8 mouse cellular contexts compared by ENCODE assay signal in the genomic region with DNA sequence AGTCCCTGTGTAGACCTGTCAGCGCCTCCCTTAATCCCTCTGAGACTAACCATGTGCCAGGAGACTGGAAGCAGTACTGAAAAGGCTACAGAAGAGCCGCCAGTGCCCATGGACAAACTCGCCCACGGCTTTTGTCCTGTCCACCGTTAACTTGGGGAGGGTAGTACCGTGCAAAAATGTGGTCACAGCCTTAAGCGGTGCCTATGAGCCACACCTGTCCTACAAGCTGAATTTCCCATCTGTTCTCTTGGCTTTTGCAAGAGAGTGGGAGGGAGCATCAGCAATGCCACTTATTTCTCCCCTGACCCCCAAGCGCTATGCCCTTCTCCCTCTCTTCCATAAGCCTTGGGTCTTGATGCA. TPM values are rescaled to one million over a fixed set of nuclear protein-coding genes. Genes with fewer than 3 reads are reported as not detected.
DNase-seq lines count a peak whose midpoint lies in the region; ATAC-seq lines count a peak whose summit lies in the region.

No protein-coding gene starts in this region.

- H3K9ac ChIP-seq in heart, embryonic 14.5 days (ENCODE audit: low read length) = peak overlapping the region; percentile 75
- peak overlapping the region; percentile 89 for H3K9ac ChIP-seq in hindbrain, embryonic 13.5 days
- peak overlapping the region; percentile 95 for H3K9ac ChIP-seq in midbrain, embryonic 15.5 days

- no peaks in the 10 kb centered on the region for H3K9me3 ChIP-seq in heart, embryonic 14.5 days (ENCODE audit: control insufficient read depth, low read length)
- H3K9me3 ChIP-seq in embryonic facial prominence, embryonic 10.5 days = no peaks in the 10 kb centered on the region
- H3K9me3 ChIP-seq in hindbrain, embryonic 13.5 days = no peaks in the 10 kb centered on the region
- H3K9me3 ChIP-seq in midbrain, embryonic 15.5 days = no peaks in the 10 kb centered on the region

- H3K27ac ChIP-seq in heart, embryonic 14.5 days (replicated peaks in 1 of 2; ENCODE audit: control insufficient read depth in 1 of 2, insufficient read depth in 1 of 2, low read depth in 2 of 2, low read length in 2 of 2) = no peak overlapping the region; a peak in 1 of 4 replicates
- no peak overlapping the region; the same call in 1 of the 2 replicates for H3K27ac ChIP-seq in embryonic facial prominence, embryonic 10.5 days (replicated peaks)
- H3K27ac ChIP-seq in hindbrain, embryonic 13.5 days = peak overlapping the region; percentile 86
- H3K27ac ChIP-seq in midbrain, embryonic 15.5 days = peak overlapping the region; percentile 91

- ATAC-seq in heart, embryonic 14.5 days (ENCODE audit: insufficient number of reproducible peaks, insufficient read depth, low FRiP score, low read depth) = no peak
- peak; percentile 5; the same call in 1 of the 2 replicates for ATAC-seq in hindbrain, embryonic 13.5 days (ENCODE audit: low FRiP score)
- ATAC-seq in midbrain, embryonic 15.5 days (replicated peaks) = peak; percentile 9
- no peak for ATAC-seq in megakaryocyte progenitor cell, adult 5-6 weeks (replicated peaks; ENCODE audit: poor library complexity)

- WGBS in heart, embryonic 14.5 days = 2% methylated on average over 8 of the region's 8 CpGs
- 8% methylated on average over 8 of the region's 8 CpGs for WGBS in embryonic facial prominence, embryonic 10.5 days
- 13% methylated on average over 8 of the region's 8 CpGs for WGBS in hindbrain, embryonic 13.5 days
- 2% methylated on average over 8 of the region's 8 CpGs for WGBS in midbrain, embryonic 15.5 days

- DNase-seq in heart, postnatal 4 days = no peak
- DNase-seq in embryonic facial prominence, embryonic 10.5 days (ENCODE audit: low spot score) = no peak
- DNase-seq in frontal cortex, adult 2 months (ENCODE audit: extremely low spot score in 1 of 2, low spot score in 1 of 2) = no peak
- DNase-seq in kidney, postnatal 10 days = no peak

- peak overlapping the region; percentile 96 for H3K4me2 ChIP-seq in heart, embryonic 14.5 days (ENCODE audit: low read length)
- peak overlapping the region; percentile 96 for H3K4me2 ChIP-seq in hindbrain, embryonic 13.5 days
- peak overlapping the region; percentile 88 for H3K4me2 ChIP-seq in midbrain, embryonic 15.5 days

- peak overlapping the region; percentile 56 to 65 for H3K4me3 ChIP-seq in heart, embryonic 14.5 days (ENCODE audit: control insufficient read depth in 1 of 2, insufficient read depth in 1 of 2, low read depth in 1 of 2, low read length in 2 of 2)
- H3K4me3 ChIP-seq in embryonic facial prominence, embryonic 10.5 days = peak overlapping the region; percentile 78
- peak overlapping the region; percentile 73 for H3K4me3 ChIP-seq in hindbrain, embryonic 13.5 days
- peak overlapping the region; percentile 80 for H3K4me3 ChIP-seq in midbrain, embryonic 15.5 days

- H3K36me3 ChIP-seq in heart, embryonic 14.5 days (ENCODE audit: control insufficient read depth, insufficient read depth, low read length) = no peaks in the 10 kb centered on the region
- H3K36me3 ChIP-seq in embryonic facial prominence, embryonic 10.5 days (replicated peaks) = no peaks in the 10 kb centered on the region
- H3K36me3 ChIP-seq in hindbrain, embryonic 13.5 days = no peaks in the 10 kb centered on the region
- no peaks in the 10 kb centered on the region for H3K36me3 ChIP-seq in midbrain, embryonic 15.5 days (replicated peaks)

- peaks cover 21 to 30% of the 10 kb centered on the region in 2 experiments for H3K4me1 ChIP-seq in heart, embryonic 14.5 days (ENCODE audit: control insufficient read depth in 2 of 2, insufficient read depth in 2 of 2, low read length in 2 of 2)
- H3K4me1 ChIP-seq in embryonic facial prominence, embryonic 10.5 days = peaks cover 35% of the 10 kb centered on the region
- H3K4me1 ChIP-seq in hindbrain, embryonic 13.5 days (replicated peaks) = peaks cover 39% of the 10 kb centered on the region
- peaks cover 38% of the 10 kb centered on the region for H3K4me1 ChIP-seq in midbrain, embryonic 15.5 days

- H3K27me3 ChIP-seq in heart, embryonic 14.5 days (ENCODE audit: control insufficient read depth, insufficient read depth, low read length) = peaks cover 27% of the 10 kb centered on the region
- peaks cover 100% of the 10 kb centered on the region for H3K27me3 ChIP-seq in embryonic facial prominence, embryonic 10.5 days (replicated peaks; ENCODE audit: low read depth, poor library complexity, severe bottlenecking)
- peaks cover 41% of the 10 kb centered on the region for H3K27me3 ChIP-seq in hindbrain, embryonic 13.5 days
- no peaks in the 10 kb centered on the region for H3K27me3 ChIP-seq in midbrain, embryonic 15.5 days (replicated peaks)

RNA-seq across cellular contexts. Expression of a gene that starts 0.3 kb away (rescaled TPM):
- 11.4 and 12.0 TPM in 2 replicates for polyA plus RNA-seq in heart, embryonic 14.5 days (2014; fragmentation: Nextera tagmentation; extraction: Ambion mirVana)
- total RNA-seq in heart, postnatal 4 days (2021) = 1 to 10 TPM; 8.0 to 8.6 TPM
- polyA plus RNA-seq in embryonic facial prominence, embryonic 10.5 days (2016; fragmentation: Nextera tagmentation; extraction: Ambion mirVana) = 3.4 and 3.6 TPM in 2 replicates
- polyA plus RNA-seq in hindbrain, embryonic 13.5 days (2015; fragmentation: Nextera tagmentation; extraction: Ambion mirVana) = 27.2 and 28.5 TPM in 2 replicates
- polyA plus RNA-seq in midbrain, embryonic 15.5 days (2015; fragmentation: Nextera tagmentation; extraction: Ambion mirVana) = 56.8 and 60.2 TPM in 2 replicates
- polyA plus RNA-seq in frontal cortex, adult 2 months (2012; rRNA removed) = 53.9 and 61.9 TPM in 2 replicates
- total RNA-seq in megakaryocyte progenitor cell, adult 5-6 weeks (2015) = not detected in 2 replicates
- not detected in 2 replicates for total RNA-seq in megakaryocyte progenitor cell, adult 5-6 weeks (2017)

Comparison
In these comparisons a context has a peak if more than half of its experiments do, and no peak if none do; other contexts are left out.
1. ATAC-seq: peak in hindbrain, embryonic 13.5 days (single experiment) and midbrain, embryonic 15.5 days (single experiment); none in heart, embryonic 14.5 days (single experiment) and megakaryocyte progenitor cell, adult 5-6 weeks (single experiment).
2. H3K27ac ChIP-seq: peak in hindbrain, embryonic 13.5 days (single experiment) and midbrain, embryonic 15.5 days (single experiment); none in heart, embryonic 14.5 days (0 of 2) and embryonic facial prominence, embryonic 10.5 days (single experiment).
3. Peak in every context shown above with its lines, with median percentiles within 50 percentile points of each other: H3K4me2 ChIP-seq, H3K4me3 ChIP-seq and H3K9ac ChIP-seq.